Mouse (Mus musculus) midbrain, postnatal 0 days (tissue): ENCODE results near the gene Glrb. TPM values are rescaled to one million over a fixed set of nuclear protein-coding genes. Genes with fewer than 3 reads are reported as not detected.

Source experiments
- ATAC-seq: fragments of 200-750 bp; cut with Nextera tagmentation; 2 replicates; pipeline ENCODE4 v1.8.0; 2017; ENCODE audit warnings: moderate number of reproducible peaks, mild to moderate bottlenecking, moderate TSS enrichment, moderate library complexity; ENCODE audit not compliant: low FRiP score
- DNase-seq: peaks from one replicate; pipeline ENCODE4 v3.0.0-alpha.2; 2015; ENCODE audit warnings: low spot score
- H3K27ac ChIP-seq: fragments of 300-500 bp; sonication (generic); 2 replicates; pipeline ENCODE4 v1.5.1; 2014; ENCODE audit warnings: low read depth, mild to moderate bottlenecking, low read length, mixed read lengths
- H3K27me3 ChIP-seq: fragments of 300-500 bp; sonication (generic); 2 replicates; pipeline ENCODE4 v1.6.1; 2014; ENCODE audit warnings: low read length, control low read depth, mixed read lengths; ENCODE audit not compliant: insufficient read depth
- H3K36me3 ChIP-seq: fragments of 300-500 bp; sonication (generic); 2 replicates; pipeline ENCODE4 v1.6.1; 2014; ENCODE audit warnings: low read length, control low read depth, mixed read lengths; ENCODE audit not compliant: insufficient read depth
- H3K4me1 ChIP-seq: fragments of 300-500 bp; sonication (generic); 2 replicates; pipeline ENCODE4 v1.6.1; 2014; ENCODE audit warnings: mild to moderate bottlenecking, control low read depth, antibody characterized with exemption, low read length, mixed read lengths; ENCODE audit not compliant: insufficient read depth
- H3K4me2 ChIP-seq: fragments of 300-500 bp; sonication (generic); 2 replicates; pipeline ENCODE4 v1.6.1; 2014; ENCODE audit warnings: low read depth, mild to moderate bottlenecking, low read length, mixed read lengths; ENCODE audit not compliant: poor library complexity, severe bottlenecking
- H3K4me3 ChIP-seq: fragments of 300-500 bp; sonication (generic); 2 replicates; pipeline ENCODE4 v1.5.1; 2014; ENCODE audit warnings: low read depth, mild to moderate bottlenecking, low read length, moderate library complexity
- H3K9ac ChIP-seq: fragments of 300-500 bp; sonication (generic); replicated peaks from 2 replicates; pipeline ENCODE4 v1.6.1; 2014; ENCODE audit warnings: mild to moderate bottlenecking, low read length, moderate library complexity, mixed read lengths; ENCODE audit not compliant: poor library complexity, severe bottlenecking
- H3K9me3 ChIP-seq: fragments of 300-500 bp; sonication (generic); 2 replicates; pipeline ENCODE4 v1.6.1; 2016; ENCODE audit warnings: low read length, control low read depth
- CTCF ChIP-seq: IDR thresholded peaks from 2 replicates; pipeline ENCODE4 v1.5.1; 2016; ENCODE audit warnings: antibody characterized with exemption, mild to moderate bottlenecking
- WGBS: fragments of 180-500 bp; shearing (Covaris S2); extraction: QIAGEN DNeasy Blood & Tissue Kit; methylation state at CpG from one replicate; pipeline ENCODE4 v1.1.7; 2014; 5-methylcytosine and 5-hydroxymethylcytosine counted together
- polyA plus RNA-seq: library from polyadenylated mRNA; unstranded; fragments of >200 nt; fragmentation: Nextera tagmentation; extraction: Ambion mirVana; gene quantifications from 2 replicates; pipeline ENCODE4 v1.2.1, GENCODE M21; 2015
- total RNA-seq: library from RNA; depleted of rRNA; stranded (reverse); fragments of >200 nt; gene quantifications from 2 replicates; pipeline ENCODE4 v1.2.3, GENCODE M21; 2014

The Glrb gene
- total and polyA plus RNA-seq, 2 experiments from 2014 or later: 62.2 to 96.0 TPM

- 88% methylated on average over 2 of the region's 2 CpGs for WGBS
- Histone ChIP-seq H3K9ac (no peak overlapping the region), H3K9me3 (no peaks in the 10 kb centered on the region), H3K4me3 (no peak overlapping the region), H3K27ac (no peak overlapping the region), H3K4me1 (no peaks in the 10 kb centered on the region), H3K36me3 (no peaks in the 10 kb centered on the region), H3K27me3 (no peaks in the 10 kb centered on the region), H3K4me2 (no peak overlapping the region)
- TF ChIP-seq CTCF: no peak
- DNase-seq: no peak
- no peak for ATAC-seq
Measured at GRCm38 (mm10) chr3:80845634-80846033, 67.8 kb downstream of the Glrb start.

- Histone ChIP-seq H3K27me3 (no peaks in the 10 kb centered on the region), H3K27ac (no peak overlapping the region), H3K4me1 (no peaks in the 10 kb centered on the region), H3K9me3 (no peaks in the 10 kb centered on the region), H3K4me3 (no peak overlapping the region), H3K9ac (no peak overlapping the region), H3K36me3 (no peaks in the 10 kb centered on the region), H3K4me2 (no peak overlapping the region)
- ATAC-seq (no peak), DNase-seq (no peak)
- no peak for TF ChIP-seq CTCF
- 81% methylated on average over 5 of the region's 5 CpGs for WGBS
Measured at GRCm38 (mm10) chr3:80839845-80840244, 73.6 kb downstream of the Glrb start.

- Histone ChIP-seq H3K4me3 (no peak overlapping the region), H3K4me1 (no peaks in the 10 kb centered on the region), H3K36me3 (no peaks in the 10 kb centered on the region), H3K27me3 (no peaks in the 10 kb centered on the region), H3K9me3 (no peaks in the 10 kb centered on the region), H3K4me2 (no peak overlapping the region), H3K27ac (no peak overlapping the region), H3K9ac (no peak overlapping the region)
- no peak for DNase-seq
- TF ChIP-seq CTCF: no peak
- 59% methylated on average over 3 of the region's 3 CpGs for WGBS
- no peak for ATAC-seq
Measured at GRCm38 (mm10) chr3:80837583-80837982, 75.9 kb downstream of the Glrb start.

GRCm38 (mm10) chr3:80823975-80824374 is 89.5 kb downstream of the Glrb start:
- no peak for ATAC-seq
- H3K4me1 ChIP-seq: no peaks in the 10 kb centered on the region
- WGBS: 94% methylated on average over 1 of the region's 1 CpGs

GRCm38 (mm10) chr3:80818619-80819018 is 94.8 kb downstream of the Glrb start:
- DNase-seq (no peak), ATAC-seq (no peak)
- no peaks in the 10 kb centered on the region for H3K9me3 ChIP-seq
- no peak for TF ChIP-seq CTCF
- H3K27me3 ChIP-seq: no peaks in the 10 kb centered on the region
- WGBS: 91% methylated on average over 1 of the region's 1 CpGs
- H3K9ac ChIP-seq: no peak overlapping the region
- H3K4me1 ChIP-seq: no peaks in the 10 kb centered on the region
- H3K4me3 ChIP-seq: no peak overlapping the region
- no peaks in the 10 kb centered on the region for H3K36me3 ChIP-seq
- H3K27ac ChIP-seq: no peak overlapping the region
- H3K4me2 ChIP-seq: no peak overlapping the region

More at GRCm38 (mm10) chr3:80823975-80824374, 89.5 kb downstream of the Glrb start:
- H3K4me2 ChIP-seq: no peak overlapping the region
- H3K36me3 ChIP-seq: no peaks in the 10 kb centered on the region
- no peak for TF ChIP-seq CTCF
- H3K4me3 ChIP-seq: no peak overlapping the region
- no peak overlapping the region for H3K27ac ChIP-seq
- H3K9me3 ChIP-seq: no peaks in the 10 kb centered on the region
- no peaks in the 10 kb centered on the region for H3K27me3 ChIP-seq
- no peak for DNase-seq
- H3K9ac ChIP-seq: no peak overlapping the region

- DNase-seq: no peak
- no peaks in the 10 kb centered on the region for H3K4me1 ChIP-seq
- no peak for TF ChIP-seq CTCF
- H3K27me3 ChIP-seq: no peaks in the 10 kb centered on the region
- no peak for ATAC-seq
- no peaks in the 10 kb centered on the region for H3K9me3 ChIP-seq
- H3K4me3 ChIP-seq: no peak overlapping the region
- no peak overlapping the region for H3K9ac ChIP-seq
- H3K27ac ChIP-seq: no peak overlapping the region
- H3K4me2 ChIP-seq: no peak overlapping the region
- no peaks in the 10 kb centered on the region for H3K36me3 ChIP-seq
Measured at GRCm38 (mm10) chr3:80813734-80814133, 99.7 kb downstream of the Glrb start.
